Mouse (Mus musculus) liver, embryonic 13.5 days (tissue): Measurements from ENCODE around the gene Ctdnep1. TPM values are rescaled to one million over a fixed set of nuclear protein-coding genes. Genes with fewer than 3 reads are reported as not detected.
"Not testable (repeated sequence)": the region's sequence is repeated elsewhere in the genome, so short reads cannot be mapped to it uniquely, and the experiment has no call there.

Source experiments
- ATAC-seq: fragments of 200-750 bp; cut with Nextera tagmentation; 2 replicates; pipeline ENCODE4 v1.8.0; 2017; ENCODE audit warnings: low read depth, mild to moderate bottlenecking, moderate number of reproducible peaks, moderate library complexity
- DNase-seq: peaks from one replicate; pipeline ENCODE4 v3.0.0; 2022
- H3K27ac ChIP-seq: fragments of 300-500 bp; sonication (generic); 2 replicates; pipeline ENCODE4 v1.5.1; 2015; ENCODE audit warnings: moderate library complexity, mild to moderate bottlenecking, inconsistent platforms
- H3K27me3 ChIP-seq: fragments of 300-500 bp; sonication (generic); 2 replicates; pipeline ENCODE4 v1.6.1; 2015; ENCODE audit warnings: mild to moderate bottlenecking, inconsistent platforms
- H3K36me3 ChIP-seq: fragments of 300-500 bp; sonication (generic); 2 replicates; pipeline ENCODE4 v1.6.1; 2015; ENCODE audit warnings: mild to moderate bottlenecking, inconsistent platforms
- H3K4me1 ChIP-seq: fragments of 300-500 bp; sonication (generic); replicated peaks from 2 replicates; pipeline ENCODE4 v1.6.1; 2015; ENCODE audit warnings: inconsistent platforms
- H3K4me2 ChIP-seq: fragments of 300-500 bp; sonication (generic); 2 replicates; pipeline ENCODE4 v1.6.1; 2015; ENCODE audit warnings: inconsistent platforms, mild to moderate bottlenecking, moderate library complexity
- H3K4me3 ChIP-seq: fragments of 300-500 bp; sonication (generic); replicated peaks from 2 replicates; pipeline ENCODE4 v1.5.1; 2015; ENCODE audit warnings: mild to moderate bottlenecking, inconsistent platforms
- H3K9ac ChIP-seq: fragments of 300-500 bp; sonication (generic); 2 replicates; pipeline ENCODE4 v1.6.1; 2015; ENCODE audit warnings: mild to moderate bottlenecking, inconsistent platforms
- H3K9me3 ChIP-seq: fragments of 300-500 bp; sonication (generic); replicated peaks from 2 replicates; pipeline ENCODE4 v1.6.1; 2016; ENCODE audit warnings: inconsistent platforms
- WGBS: fragments of 180-500 bp; shearing (Covaris S2); methylation state at CpG from one replicate; pipeline ENCODE4 v1.1.7; 2015; ENCODE audit not compliant: insufficient replicate concordance; 5-methylcytosine and 5-hydroxymethylcytosine counted together
- polyA plus RNA-seq: library from polyadenylated mRNA; unstranded; fragments of >200 nt; fragmentation: Nextera tagmentation; extraction: Ambion mirVana; gene quantifications from 2 replicates; pipeline ENCODE4 v1.2.1, GENCODE M21; 2015

Ctdnep1 gene
- polyA plus RNA-seq, 1 experiment from 2014 or later = 10.1 TPM

- no peak overlapping the region for H3K27ac ChIP-seq
- DNase-seq = no peak
- H3K4me2 ChIP-seq = no peak overlapping the region
- 72% methylated on average over 3 of the region's 3 CpGs for WGBS
- H3K36me3 ChIP-seq = peaks cover 52% of the 10 kb centered on the region
- no peak for ATAC-seq
- H3K9me3 ChIP-seq = no peaks in the 10 kb centered on the region
- H3K4me1 ChIP-seq = peaks cover 37% of the 10 kb centered on the region
- H3K9ac ChIP-seq = no peak overlapping the region
- no peaks in the 10 kb centered on the region for H3K27me3 ChIP-seq
- H3K4me3 ChIP-seq = no peak overlapping the region
Observed at GRCm38 (mm10) chr11:70013408-70013807, 32.5 kb downstream of the Ctdnep1 start.

- H3K36me3 ChIP-seq = peaks cover 46% of the 10 kb centered on the region
- DNase-seq = no peak
- no peaks in the 10 kb centered on the region for H3K27me3 ChIP-seq
- H3K9me3 ChIP-seq = no peaks in the 10 kb centered on the region
- H3K4me2 ChIP-seq = peak overlapping the region; percentile 86
- H3K9ac ChIP-seq = peak overlapping the region; percentile 89
- ATAC-seq = no peak
- H3K4me3 ChIP-seq = peak overlapping the region; percentile 76
- 58% methylated on average over 5 of the region's 5 CpGs for WGBS
- no peak overlapping the region for H3K27ac ChIP-seq
- H3K4me1 ChIP-seq = peaks cover 44% of the 10 kb centered on the region
Observed at GRCm38 (mm10) chr11:70014051-70014450, 33.1 kb downstream of the Ctdnep1 start.

- H3K4me2 ChIP-seq = peak within 1 kb of the TSS; percentile 86
- ATAC-seq (peak; percentile 90), DNase-seq (peak; percentile 83)
- H3K9me3 ChIP-seq = no peaks in the 10 kb centered on the region
- peaks cover 36% of the 10 kb centered on the region for H3K36me3 ChIP-seq
- H3K4me1 ChIP-seq = peaks cover 52% of the 10 kb centered on the region
- H3K9ac ChIP-seq = peak within 1 kb of the TSS; percentile 89
- H3K27ac ChIP-seq = peak within 1 kb of the TSS; percentile 78
- under 1% methylated on average over 35 of the region's 35 CpGs for WGBS
- peak within 1 kb of the TSS; percentile 76 for H3K4me3 ChIP-seq
- H3K27me3 ChIP-seq = no peaks in the 10 kb centered on the region
Observed at GRCm38 (mm10) chr11:70014880-70015558, 34.1 kb downstream of the Ctdnep1 start, which contains the start of gene Acadvl. TSS of gene Acadvl (minus strand) at chr11:70015411.

- Histone ChIP-seq H3K27me3 (no peaks in the 10 kb centered on the region), H3K36me3 (peaks cover 30% of the 10 kb centered on the region), H3K9ac (peak overlapping the region; percentile 89), H3K4me1 (peaks cover 59% of the 10 kb centered on the region), H3K4me3 (peak overlapping the region; percentile 76), H3K27ac (no peak overlapping the region), H3K9me3 (no peaks in the 10 kb centered on the region), H3K4me2 (peak overlapping the region; percentile 86)
- no peak for ATAC-seq
- WGBS = 60% methylated on average over 6 of the region's 6 CpGs
- DNase-seq = no peak
Observed at GRCm38 (mm10) chr11:70015677-70016076, 34.7 kb downstream of the Ctdnep1 start.

- WGBS = 71% methylated on average over 2 of the region's 2 CpGs
- not testable (repeated sequence) for H3K9me3 ChIP-seq, DNase-seq, ATAC-seq, H3K9ac ChIP-seq, H3K4me3 ChIP-seq, H3K27ac ChIP-seq, H3K27me3 ChIP-seq, H3K4me2 ChIP-seq
- Histone ChIP-seq H3K4me1 (peaks cover 64% of the 10 kb centered on the region), H3K36me3 (peaks cover 25% of the 10 kb centered on the region)
Observed at GRCm38 (mm10) chr11:70016177-70016576, 35.2 kb downstream of the Ctdnep1 start.

- WGBS = 66% methylated on average over 3 of the region's 3 CpGs
- Histone ChIP-seq H3K4me1 (peaks cover 69% of the 10 kb centered on the region), H3K27me3 (no peaks in the 10 kb centered on the region), H3K36me3 (peaks cover 20% of the 10 kb centered on the region), H3K4me2 (peak within 1 kb of the TSS; percentile 86), H3K27ac (no peak within 1 kb of the TSS), H3K9ac (peak within 1 kb of the TSS; percentile 89; the same call in 1 of the 2 replicates), H3K9me3 (no peaks in the 10 kb centered on the region), H3K4me3 (no peak within 1 kb of the TSS)
- DNase-seq (no peak), ATAC-seq (no peak)
Observed at GRCm38 (mm10) chr11:70016669-70017068, 35.7 kb downstream of the Ctdnep1 start, which contains the start of gene Dlg4. TSS of gene Dlg4 (plus strand) at chr11:70016942.

GRCm38 (mm10) chr11:70017199-70017767 is 36.3 kb downstream of the Ctdnep1 start:
- Histone ChIP-seq H3K4me2 (no peak overlapping the region), H3K36me3 (peaks cover 14% of the 10 kb centered on the region), H3K4me3 (no peak overlapping the region), H3K9me3 (no peaks in the 10 kb centered on the region), H3K9ac (no peak overlapping the region), H3K27me3 (peaks cover 3% of the 10 kb centered on the region), H3K4me1 (peaks cover 70% of the 10 kb centered on the region), H3K27ac (no peak overlapping the region)
- 54% methylated on average over 7 of the region's 7 CpGs for WGBS
- no peak for ATAC-seq
- DNase-seq = no peak

GRCm38 (mm10) chr11:70018131-70018990 is 37.4 kb downstream of the Ctdnep1 start:
- WGBS = 4% methylated on average over 25 of the region's 25 CpGs
- H3K4me1 ChIP-seq = peaks cover 74% of the 10 kb centered on the region
- no peak for DNase-seq

GRCm38 (mm10) chr11:70019495-70020021 is 38.6 kb downstream of the Ctdnep1 start:
- H3K4me2 ChIP-seq = peak overlapping the region; percentile 80
- H3K9ac ChIP-seq = 0 out of 2 replicates have a peak overlapping the region, but pooled peaks have one; percentile 13
- H3K9me3 ChIP-seq = no peaks in the 10 kb centered on the region
- peaks cover 72% of the 10 kb centered on the region for H3K4me1 ChIP-seq
- 0 out of 2 replicates have a peak overlapping the region, but pooled peaks have one; percentile 51 for H3K4me3 ChIP-seq
- H3K36me3 ChIP-seq = no peaks in the 10 kb centered on the region
- peaks cover 26% of the 10 kb centered on the region for H3K27me3 ChIP-seq
- DNase-seq (no peak), ATAC-seq (no peak)
- H3K27ac ChIP-seq = peak overlapping the region; percentile 47
- 22% methylated on average over 2 of the region's 2 CpGs for WGBS

More at GRCm38 (mm10) chr11:70018131-70018990, 37.4 kb downstream of the Ctdnep1 start:
- Histone ChIP-seq H3K36me3 (peaks cover 3% of the 10 kb centered on the region), H3K9me3 (no peaks in the 10 kb centered on the region), H3K9ac (peak overlapping the region; percentile 65), H3K4me2 (peak overlapping the region; percentile 80), H3K4me3 (peak overlapping the region; percentile 51), H3K27me3 (peaks cover 14% of the 10 kb centered on the region), H3K27ac (no peak overlapping the region; the same call in 1 of the 2 replicates)
- ATAC-seq = no peak

- Histone ChIP-seq H3K36me3 (no peaks in the 10 kb centered on the region), H3K9ac (no peak overlapping the region), H3K4me2 (peak overlapping the region; percentile 80), H3K27me3 (peaks cover 32% of the 10 kb centered on the region), H3K27ac (peak overlapping the region; percentile 65), H3K4me1 (peaks cover 66% of the 10 kb centered on the region), H3K4me3 (peak overlapping the region; percentile 64; the same call in 1 of the 2 replicates), H3K9me3 (no peaks in the 10 kb centered on the region)
- no peak for DNase-seq
- no peak for ATAC-seq
- 20% methylated on average over 8 of the region's 8 CpGs for WGBS
Observed at GRCm38 (mm10) chr11:70020022-70020631, 39.2 kb downstream of the Ctdnep1 start.
